Mouse (Mus musculus) kidney, embryonic 15.5 days (tissue): ENCODE results near the gene Sap30l. TPM values are rescaled to one million over a fixed set of nuclear protein-coding genes. Genes with fewer than 3 reads are reported as not detected.
"Not testable (repeated sequence)": the region's sequence is repeated elsewhere in the genome, so short reads cannot be mapped to it uniquely, and the experiment has no call there.

Experiments used
- ATAC-seq: fragments of 200-750 bp; cut with Nextera tagmentation; replicated peaks from 2 replicates; pipeline ENCODE4 v1.8.0; 2017; ENCODE audit warnings: moderate TSS enrichment; ENCODE audit not compliant: low FRiP score
- H3K27ac ChIP-seq: fragments of 300-500 bp; sonication (generic); 2 replicates; pipeline ENCODE4 v1.5.1; 2015; ENCODE audit warnings: mild to moderate bottlenecking, inconsistent platforms
- H3K27me3 ChIP-seq: fragments of 300-500 bp; sonication (generic); 2 replicates; pipeline ENCODE4 v1.6.1; 2015; ENCODE audit warnings: inconsistent platforms
- H3K36me3 ChIP-seq: fragments of 300-500 bp; sonication (generic); 2 replicates; pipeline ENCODE4 v1.6.1; 2015; ENCODE audit warnings: inconsistent platforms
- H3K4me1 ChIP-seq: fragments of 300-500 bp; sonication (generic); 2 replicates; pipeline ENCODE4 v1.6.1; 2015; ENCODE audit warnings: inconsistent platforms
- H3K4me2 ChIP-seq: fragments of 300-500 bp; sonication (generic); 2 replicates; pipeline ENCODE4 v1.6.1; 2015; ENCODE audit warnings: moderate library complexity, mild to moderate bottlenecking, inconsistent platforms
- H3K4me3 ChIP-seq: fragments of 300-500 bp; sonication (generic); replicated peaks from 2 replicates; pipeline ENCODE4 v1.5.1; 2015; ENCODE audit warnings: mild to moderate bottlenecking, inconsistent platforms
- H3K9ac ChIP-seq: fragments of 300-500 bp; sonication (generic); 2 replicates; pipeline ENCODE4 v1.6.1; 2015; ENCODE audit warnings: mild to moderate bottlenecking, inconsistent platforms
- H3K9me3 ChIP-seq: fragments of 300-500 bp; sonication (generic); replicated peaks from 2 replicates; pipeline ENCODE4 v1.6.1; 2016; ENCODE audit warnings: inconsistent platforms
- WGBS: fragments of 180-500 bp; shearing (Covaris S2); methylation state at CpG from one replicate; pipeline ENCODE4 v1.1.7; 2015; ENCODE audit warnings: mixed read lengths; 5-methylcytosine and 5-hydroxymethylcytosine counted together
- polyA plus RNA-seq: library from polyadenylated mRNA; unstranded; fragments of >200 nt; fragmentation: Nextera tagmentation; extraction: Ambion mirVana; gene quantifications from 2 replicates; pipeline ENCODE4 v1.2.1, GENCODE M21; 2015

Gene Sap30l
- polyA plus RNA-seq, 1 experiment from 2014 or later: 10.1 TPM

GRCm38 (mm10) chr11:57835331-57835730 is 33.9 kb downstream of the Sap30l start:
- ATAC-seq: no peak
- Histone ChIP-seq H3K4me3 (no peak overlapping the region), H3K9ac (no peak overlapping the region), H3K9me3 (no peaks in the 10 kb centered on the region), H3K27me3 (peaks cover 99% of the 10 kb centered on the region), H3K36me3 (no peaks in the 10 kb centered on the region), H3K4me2 (no peak overlapping the region), H3K27ac (no peak overlapping the region), H3K4me1 (peaks cover 35% of the 10 kb centered on the region)
- 20% methylated on average over 2 of the region's 2 CpGs for whole genome bisulfite sequencing

GRCm38 (mm10) chr11:57835931-57836330 is 34.5 kb downstream of the Sap30l start:
- H3K27me3 ChIP-seq: peaks cover 99% of the 10 kb centered on the region
- H3K4me2 ChIP-seq: no peak overlapping the region
- H3K4me1 ChIP-seq: peaks cover 35% of the 10 kb centered on the region
- no peak for ATAC-seq
- no peak overlapping the region for H3K27ac ChIP-seq
- H3K9ac ChIP-seq: no peak overlapping the region
- WGBS: 14% methylated on average over 3 of the region's 3 CpGs
- no peak overlapping the region for H3K4me3 ChIP-seq
- no peaks in the 10 kb centered on the region for H3K36me3 ChIP-seq
- H3K9me3 ChIP-seq: no peaks in the 10 kb centered on the region

DNA sequence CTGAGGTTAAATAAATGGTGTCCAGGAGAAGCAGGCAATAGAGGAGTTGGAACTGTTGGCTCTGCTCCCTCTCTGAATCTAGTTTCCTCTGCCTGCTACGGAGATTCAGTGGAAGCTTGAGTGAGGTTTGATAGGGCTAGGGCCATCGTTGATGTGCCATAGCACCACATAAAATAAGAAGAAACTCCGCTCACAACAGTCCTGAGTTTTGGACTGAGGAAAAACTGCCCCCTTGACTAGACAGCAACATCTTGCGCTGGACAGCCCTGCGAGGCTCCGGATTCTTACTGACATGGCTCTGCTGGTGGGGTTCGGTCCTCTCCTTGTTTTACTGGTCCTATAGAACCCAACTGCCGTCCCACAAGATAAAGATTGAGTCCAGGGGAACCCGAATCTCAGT is 35.0 kb downstream of the Sap30l start:
- Histone ChIP-seq H3K4me3 (peak overlapping the region; percentile 16; the same call in 1 of the 2 replicates), H3K27me3 (peaks cover 99% of the 10 kb centered on the region), H3K27ac (no peak overlapping the region), H3K36me3 (no peaks in the 10 kb centered on the region), H3K9ac (no peak overlapping the region), H3K4me2 (peak overlapping the region; percentile 43; the same call in 1 of the 2 replicates), H3K4me1 (peaks cover 33% of the 10 kb centered on the region), H3K9me3 (no peaks in the 10 kb centered on the region)
- WGBS: 7% methylated on average over 9 of the region's 9 CpGs
- ATAC-seq: no peak

DNA sequence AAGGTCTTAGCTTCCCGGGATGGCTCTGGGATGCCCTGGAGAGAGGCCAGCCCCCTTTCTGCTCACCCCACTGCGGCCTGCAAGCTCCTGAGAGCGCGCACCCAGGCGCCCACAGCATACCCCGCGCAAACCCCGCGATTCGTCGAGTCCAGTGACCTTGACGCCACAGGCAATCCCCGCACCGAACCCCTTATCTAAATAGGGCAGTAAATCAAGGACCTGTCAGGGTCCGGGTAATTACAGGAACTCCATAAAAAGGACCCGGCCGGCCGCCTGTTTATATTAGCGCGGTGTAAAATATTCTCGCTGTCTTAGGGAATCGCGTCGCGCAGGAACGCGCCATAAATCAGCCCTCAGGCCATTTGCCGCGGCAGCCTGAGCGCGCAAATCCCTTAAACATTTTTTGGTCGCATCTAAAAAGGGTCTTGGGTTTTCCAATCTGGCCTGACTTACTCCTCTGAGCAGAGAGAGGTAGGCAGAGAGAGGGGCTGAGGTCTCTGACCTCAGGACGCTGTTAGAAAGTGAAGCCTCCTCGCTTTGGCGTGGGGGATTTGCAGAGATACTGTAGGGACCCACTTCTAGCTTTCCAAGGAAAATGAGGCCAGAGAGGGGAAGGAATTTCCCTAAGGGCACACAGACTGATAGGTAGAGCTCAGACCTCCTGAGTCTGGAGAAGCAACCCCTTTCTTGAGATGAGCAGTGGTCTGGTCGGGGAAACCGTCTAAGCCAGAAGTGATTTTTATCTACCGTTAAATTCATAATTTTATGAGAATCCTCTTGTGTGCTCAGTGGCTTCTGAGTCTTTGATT is 35.6 kb downstream of the Sap30l start:
- no peak overlapping the region for H3K9ac ChIP-seq
- H3K27me3 ChIP-seq: peaks cover 99% of the 10 kb centered on the region
- H3K4me3 ChIP-seq: peak overlapping the region; percentile 16
- no peaks in the 10 kb centered on the region for H3K9me3 ChIP-seq
- H3K27ac ChIP-seq: no peak overlapping the region
- under 1% methylated on average over 38 of the region's 38 CpGs for WGBS
- no peak for ATAC-seq
- peak overlapping the region; percentile 43 for H3K4me2 ChIP-seq
- no peaks in the 10 kb centered on the region for H3K36me3 ChIP-seq
- peaks cover 27% of the 10 kb centered on the region for H3K4me1 ChIP-seq

- no peak overlapping the region for H3K4me2 ChIP-seq
- H3K27me3 ChIP-seq: peaks cover 99% of the 10 kb centered on the region
- H3K4me1 ChIP-seq: peaks cover 22% of the 10 kb centered on the region
- H3K9ac ChIP-seq: no peak overlapping the region
- no peaks in the 10 kb centered on the region for H3K9me3 ChIP-seq
- WGBS: 5% methylated on average over 22 of the region's 22 CpGs
- H3K27ac ChIP-seq: no peak overlapping the region
- no peaks in the 10 kb centered on the region for H3K36me3 ChIP-seq
- ATAC-seq: no peak
- H3K4me3 ChIP-seq: no peak overlapping the region
These were observed 36.6 kb downstream of the Sap30l start for GRCm38 (mm10) chr11:57837861-57838680.

DNA sequence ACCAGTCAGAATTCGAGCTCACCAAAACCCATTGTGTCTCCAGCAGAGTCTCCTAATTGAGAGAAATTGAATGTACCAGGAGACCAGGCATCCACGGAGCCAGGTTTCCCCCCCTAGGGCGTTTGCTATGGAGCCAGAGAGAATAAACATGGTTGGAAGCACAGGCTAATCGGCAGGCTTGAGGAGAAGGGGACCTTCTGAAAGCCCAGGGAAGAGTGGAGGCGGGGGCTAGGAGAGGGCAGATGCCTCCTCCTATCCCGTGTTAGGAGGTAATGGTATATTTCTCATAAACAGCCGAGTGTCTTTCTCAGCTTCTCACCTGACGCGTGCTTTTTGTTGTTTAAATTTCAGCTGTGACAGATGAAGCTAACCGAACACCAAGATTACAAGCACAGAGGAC is 39.5 kb downstream of the Sap30l start:
- 13% methylated on average over 10 of the region's 10 CpGs for WGBS

DNA sequence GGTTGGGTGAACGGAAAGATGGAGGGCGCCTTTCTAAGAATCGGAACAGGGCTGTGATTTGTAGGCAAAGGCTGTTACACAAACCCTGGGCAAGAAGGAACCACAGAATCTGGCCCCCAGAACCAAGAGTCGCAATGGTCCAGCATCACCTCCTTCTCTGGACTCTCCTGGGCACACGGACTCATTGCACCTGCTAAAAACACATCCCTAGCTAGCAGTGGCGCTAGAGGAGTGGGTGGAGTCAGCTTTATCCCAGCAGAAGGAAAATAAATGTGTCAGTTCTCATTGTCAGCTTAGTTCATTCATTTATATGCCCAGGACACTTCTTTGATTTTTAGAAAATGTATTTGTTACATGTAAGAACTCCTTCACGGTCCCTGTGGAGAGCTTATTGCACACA is 40.0 kb downstream of the Sap30l start:
- peaks cover 13% of the 10 kb centered on the region for H3K4me1 ChIP-seq

More for the DNA sequence above, 39.5 kb downstream of the Sap30l start:
- Histone ChIP-seq H3K9me3 (no peaks in the 10 kb centered on the region), H3K27me3 (peaks cover 83% of the 10 kb centered on the region), H3K9ac (no peak overlapping the region), H3K27ac (no peak overlapping the region), H3K36me3 (no peaks in the 10 kb centered on the region), H3K4me3 (no peak overlapping the region), H3K4me1 (peaks cover 13% of the 10 kb centered on the region), H3K4me2 (no peak overlapping the region)
- ATAC-seq: no peak

DNA sequence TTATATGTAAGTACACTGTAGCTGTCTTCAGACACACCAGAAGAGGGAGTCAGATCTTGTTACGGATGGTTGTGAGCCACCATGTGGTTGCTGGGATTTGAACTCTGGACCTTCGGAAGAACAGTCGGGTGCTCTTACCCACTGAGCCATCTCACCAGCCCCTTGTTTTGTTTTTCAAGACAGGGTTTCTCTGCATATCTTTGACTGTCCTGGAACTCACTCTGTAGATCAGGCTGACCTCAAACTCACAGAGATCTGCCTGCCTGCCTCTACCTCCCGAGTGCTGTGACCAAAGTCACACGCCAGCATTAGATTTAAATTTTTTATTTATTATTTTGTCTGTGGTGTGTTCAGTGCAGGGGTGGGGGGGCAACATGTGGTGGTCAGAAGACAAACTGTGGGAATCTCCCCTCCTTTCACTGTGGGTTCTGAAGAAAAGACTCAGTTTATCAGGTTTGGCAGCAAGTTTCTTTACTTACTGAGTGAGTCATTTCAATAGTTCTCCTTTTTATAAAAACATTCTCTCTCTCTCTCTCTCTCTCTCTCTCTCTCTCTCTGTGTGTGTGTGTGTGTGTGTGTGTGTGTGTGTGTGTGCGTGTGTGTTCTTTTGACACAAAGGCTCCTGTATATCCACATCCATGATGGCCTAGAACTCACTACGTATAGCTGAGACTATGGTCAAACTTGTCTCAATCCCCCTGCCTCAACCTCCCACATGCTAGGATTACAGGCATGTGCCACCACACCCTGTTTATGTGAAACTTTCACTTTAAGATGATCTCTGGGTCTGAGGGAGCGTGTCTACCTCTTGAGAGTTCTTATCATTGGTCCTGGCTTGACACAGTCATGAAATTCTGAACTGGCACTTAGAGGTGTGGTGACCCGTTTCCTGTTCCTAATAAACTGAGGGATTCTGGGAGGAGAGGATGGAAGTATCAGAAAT is 45.3 kb downstream of the Sap30l start:
- H3K4me1 ChIP-seq, H3K4me3 ChIP-seq, H3K36me3 ChIP-seq, H3K4me2 ChIP-seq, ATAC-seq, H3K27ac ChIP-seq, H3K9ac ChIP-seq, H3K9me3 ChIP-seq: not testable (repeated sequence)
- peaks cover 53% of the 10 kb centered on the region for H3K27me3 ChIP-seq
- WGBS: 86% methylated on average over 9 of the region's 9 CpGs

More for the DNA sequence above, 40.0 kb downstream of the Sap30l start:
- ATAC-seq: no peak
- no peak overlapping the region for H3K4me3 ChIP-seq
- no peak overlapping the region for H3K9ac ChIP-seq
- no peaks in the 10 kb centered on the region for H3K9me3 ChIP-seq
- H3K27ac ChIP-seq: no peak overlapping the region
- H3K36me3 ChIP-seq: no peaks in the 10 kb centered on the region
- H3K27me3 ChIP-seq: peaks cover 79% of the 10 kb centered on the region
- WGBS: 27% methylated on average over 7 of the region's 7 CpGs
- H3K4me2 ChIP-seq: no peak overlapping the region

DNA sequence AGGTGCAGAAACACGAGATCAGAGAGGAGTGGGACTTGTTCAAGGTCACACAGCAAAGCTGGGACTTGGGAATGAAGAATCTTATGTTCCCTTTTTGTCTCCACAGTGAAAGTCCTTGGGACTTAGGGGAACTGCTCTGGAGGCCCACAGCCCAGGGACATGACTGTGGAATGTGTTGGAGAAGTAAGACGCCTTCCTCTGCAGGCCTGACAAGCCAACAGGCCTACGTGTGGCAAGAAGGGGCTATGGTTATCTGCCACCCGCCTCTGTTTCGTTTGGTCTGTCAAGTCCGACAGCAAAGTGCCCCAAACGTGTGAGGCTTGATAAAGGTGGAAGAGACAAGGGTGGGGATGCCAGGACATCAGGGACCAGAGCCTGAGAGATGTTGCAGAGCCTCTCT is 46.0 kb downstream of the Sap30l start:
- Histone ChIP-seq H3K4me1 (no peaks in the 10 kb centered on the region; the same call in 1 of the 2 replicates), H3K4me2 (no peak overlapping the region), H3K36me3 (no peaks in the 10 kb centered on the region), H3K9me3 (no peaks in the 10 kb centered on the region), H3K4me3 (no peak overlapping the region), H3K9ac (no peak overlapping the region), H3K27ac (no peak overlapping the region), H3K27me3 (peaks cover 46% of the 10 kb centered on the region)
- WGBS: 68% methylated on average over 7 of the region's 7 CpGs
- no peak for ATAC-seq

DNA sequence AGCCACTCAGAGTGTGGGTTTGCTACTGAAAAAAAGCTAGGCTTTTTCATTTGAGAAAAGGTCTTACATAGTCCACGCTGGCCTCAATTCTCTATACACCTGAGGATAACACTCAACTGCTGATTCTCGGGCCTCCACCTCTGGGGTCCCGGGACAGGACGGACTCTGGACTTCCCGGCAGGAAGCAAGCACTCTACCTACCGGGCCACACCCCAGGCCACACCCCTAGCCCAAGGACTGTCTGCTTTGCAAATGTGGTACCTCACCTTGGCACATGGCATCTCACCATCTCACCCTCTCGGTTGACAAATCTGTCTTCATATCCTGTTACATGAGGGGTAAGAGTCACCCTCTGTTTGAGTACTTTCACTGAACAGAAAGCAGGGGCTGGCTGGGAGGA is 48.9 kb downstream of the Sap30l start:
- WGBS: 56% methylated on average over 7 of the region's 7 CpGs
- no peak overlapping the region for H3K4me2 ChIP-seq
- no peak overlapping the region for H3K9ac ChIP-seq
- H3K4me1 ChIP-seq: no peaks in the 10 kb centered on the region; the same call in 1 of the 2 replicates
- no peak overlapping the region for H3K27ac ChIP-seq
- no peaks in the 10 kb centered on the region for H3K9me3 ChIP-seq
- no peak for ATAC-seq
- no peak overlapping the region for H3K4me3 ChIP-seq
- H3K27me3 ChIP-seq: peaks cover 38% of the 10 kb centered on the region
- no peaks in the 10 kb centered on the region for H3K36me3 ChIP-seq

- Histone ChIP-seq H3K4me3 (no peak overlapping the region), H3K36me3 (no peaks in the 10 kb centered on the region), H3K9me3 (no peaks in the 10 kb centered on the region), H3K27me3 (peaks cover 31% of the 10 kb centered on the region), H3K27ac (no peak overlapping the region), H3K9ac (no peak overlapping the region), H3K4me1 (no peaks in the 10 kb centered on the region; the same call in 1 of the 2 replicates), H3K4me2 (no peak overlapping the region)
- 47% methylated on average over 3 of the region's 3 CpGs for WGBS
- no peak for ATAC-seq
These were observed 49.5 kb downstream of the Sap30l start for GRCm38 (mm10) chr11:57850931-57851330.
